Mouse (Mus musculus) T-helper 17 cell (primary cell): ENCODE data around the gene Pld1.

ENCODE experiments used
- in situ Hi-C, 2 experiments: fragments of 300-600 bp; cut with MboI, MseI; formaldehyde crosslinking; loops; 1 replicate in 1 of 2; 2 replicates in 1 of 2; pipeline ENCODE4 v1.15.1; 2025; ENCODE audit warnings: high pct_unique_total_duplicates in 2 of 2

Gene Pld1

GRCm38 (mm10) chr3:27987891-27988536 is 49.5 kb downstream of the Pld1 start:
- in situ Hi-C loops = no loop called here

- in situ Hi-C loops = no loop called here
Measured at GRCm38 (mm10) chr3:27991100-27991703, 52.7 kb downstream of the Pld1 start.

DNA sequence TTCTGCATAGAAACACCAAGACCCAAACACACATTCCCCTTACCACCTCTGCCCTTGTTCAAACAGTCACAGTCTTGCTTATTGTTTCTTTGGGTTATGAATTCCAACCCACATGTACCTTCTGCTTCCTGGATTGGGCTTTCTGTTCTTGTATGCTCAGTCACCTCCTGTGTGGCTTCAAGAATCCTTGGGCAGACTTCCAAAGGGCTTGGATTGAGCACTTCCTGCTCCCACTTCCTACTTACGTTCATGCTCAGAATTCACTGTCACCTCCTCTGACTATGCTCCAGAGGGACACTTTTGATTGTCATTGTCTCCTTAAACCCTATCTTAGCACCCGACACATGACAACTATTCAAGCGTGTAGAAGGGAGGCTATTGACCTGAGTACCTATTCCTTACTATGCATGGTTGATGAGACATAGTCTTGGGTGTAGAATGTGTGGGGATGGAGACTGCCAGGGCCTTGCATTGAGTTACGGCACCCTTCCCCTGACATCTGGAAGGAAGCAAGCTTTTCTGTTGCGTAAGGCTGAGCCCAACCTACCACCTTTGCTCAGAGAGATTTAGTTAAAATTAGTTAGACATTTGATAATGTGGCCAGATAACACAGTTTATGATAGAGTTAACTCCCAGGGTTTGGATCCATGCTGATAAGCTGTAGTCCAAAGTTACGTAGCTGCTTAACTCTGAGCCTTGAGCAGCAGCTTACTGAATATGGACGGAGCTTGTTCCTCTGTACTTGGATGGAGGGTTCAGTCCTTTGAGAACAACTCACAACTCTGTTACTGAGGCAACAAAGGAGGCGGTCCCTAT is 55.9 kb downstream of the Pld1 start:
- in situ Hi-C loops = no loop called here

GRCm38 (mm10) chr3:28004321-28004720 is 65.8 kb downstream of the Pld1 start:
- in situ Hi-C loops = no loop called here

- in situ Hi-C loops = no loop called here
Measured at GRCm38 (mm10) chr3:28007684-28008083, 69.2 kb downstream of the Pld1 start.

GRCm38 (mm10) chr3:28008369-28008768 is 69.9 kb downstream of the Pld1 start:
- in situ Hi-C loops = no loop called here

GRCm38 (mm10) chr3:28012177-28012576 is 73.7 kb downstream of the Pld1 start:
- in situ Hi-C loops = no loop called here

- in situ Hi-C loops = no loop called here
Measured at GRCm38 (mm10) chr3:28013441-28013840, 74.9 kb downstream of the Pld1 start.

GRCm38 (mm10) chr3:28017002-28017401 is 78.5 kb downstream of the Pld1 start:
- in situ Hi-C loops = no loop called here

DNA sequence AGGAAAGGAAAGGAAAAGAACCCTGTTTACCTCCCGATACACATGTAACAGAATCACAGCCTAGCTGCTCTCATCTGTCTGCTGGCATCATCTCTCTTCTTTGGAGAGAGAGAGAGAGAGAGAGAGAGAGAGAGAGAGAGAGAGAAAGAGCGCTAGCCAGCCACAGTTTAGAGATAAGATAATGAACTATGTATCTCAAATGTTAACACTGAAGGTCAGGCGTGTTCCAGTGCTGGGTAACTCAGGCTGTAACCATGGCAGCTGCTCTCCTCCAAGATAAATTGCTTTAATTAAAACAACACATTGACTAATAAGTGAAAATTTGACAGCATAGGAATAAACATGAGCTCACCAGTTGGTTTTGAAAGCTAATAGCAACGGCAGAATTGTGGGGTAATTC is 81.2 kb downstream of the Pld1 start:
- in situ Hi-C loops = no loop called here

- in situ Hi-C loops = no loop called here
Measured at GRCm38 (mm10) chr3:28020404-28020803, 81.9 kb downstream of the Pld1 start.

GRCm38 (mm10) chr3:28022191-28022590 is 83.7 kb downstream of the Pld1 start:
- in situ Hi-C loops = no loop called here

- in situ Hi-C loops = no loop called here
Measured at GRCm38 (mm10) chr3:28026876-28027275, 88.4 kb downstream of the Pld1 start.

DNA sequence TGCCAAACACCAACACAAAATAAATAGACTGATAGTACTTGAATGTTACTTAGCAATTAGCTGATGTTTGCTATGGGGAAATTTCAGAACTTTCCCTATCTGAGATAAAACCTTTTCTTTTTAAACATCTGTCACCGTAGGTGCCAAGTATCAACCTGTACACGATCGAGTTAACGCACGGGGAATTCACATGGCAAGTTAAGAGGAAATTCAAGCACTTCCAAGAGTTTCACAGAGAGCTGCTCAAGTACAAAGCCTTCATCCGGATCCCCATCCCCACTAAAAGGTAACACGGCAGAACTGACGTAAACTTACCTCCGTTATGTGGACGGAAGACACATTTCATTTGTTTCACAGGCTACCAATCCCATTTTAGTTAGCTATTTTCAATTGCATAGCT is 90.0 kb downstream of the Pld1 start:
- in situ Hi-C loops = no loop called here

DNA sequence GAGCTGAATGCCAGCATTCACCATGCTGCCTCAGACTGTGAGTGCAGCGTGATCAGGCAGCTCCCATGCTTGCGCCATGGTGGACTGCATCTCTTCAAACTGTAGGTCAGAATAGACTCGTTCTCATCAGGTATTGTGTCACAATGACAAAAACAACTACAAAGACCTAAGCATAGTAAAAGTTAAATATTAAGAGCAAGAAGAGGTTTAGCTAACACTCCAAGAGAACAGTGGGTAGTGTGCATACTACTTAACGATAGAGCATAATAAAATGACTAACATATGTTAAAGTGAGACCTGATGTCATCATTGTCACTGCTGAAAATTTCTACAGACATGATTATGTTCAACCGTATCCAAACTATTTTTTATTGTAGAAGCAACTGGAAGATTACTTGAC is 92.4 kb downstream of the Pld1 start:
- in situ Hi-C loops = no loop called here

DNA sequence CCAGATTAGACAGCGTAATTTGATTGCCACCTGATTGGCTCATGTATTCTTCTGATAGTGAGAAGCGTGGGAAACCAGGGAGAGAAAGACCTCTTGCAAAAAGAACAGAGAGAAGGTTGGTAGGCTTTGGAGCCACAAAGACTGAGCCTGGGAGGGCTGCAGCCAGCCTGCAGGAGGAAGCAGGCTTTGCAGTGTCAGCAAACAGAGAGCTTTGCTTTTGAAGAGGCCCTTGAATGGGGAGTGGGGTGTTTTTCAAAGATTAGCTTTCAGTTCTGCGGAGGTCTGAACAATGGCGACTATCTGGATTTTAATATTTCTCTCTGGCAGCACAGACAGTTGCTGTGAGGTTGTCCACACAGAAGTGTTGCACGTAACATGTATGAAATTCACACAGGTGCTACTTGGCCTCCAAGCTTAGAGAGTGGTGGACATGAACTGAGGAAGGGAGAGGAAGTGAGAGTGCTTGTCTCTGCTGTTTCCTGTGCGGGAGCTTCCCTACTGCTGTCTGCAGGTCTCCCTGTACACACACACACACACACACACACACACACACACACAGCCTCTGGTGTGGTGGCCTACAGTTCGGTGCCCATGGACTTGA is 93.2 kb downstream of the Pld1 start:
- in situ Hi-C loops = no loop called here

DNA sequence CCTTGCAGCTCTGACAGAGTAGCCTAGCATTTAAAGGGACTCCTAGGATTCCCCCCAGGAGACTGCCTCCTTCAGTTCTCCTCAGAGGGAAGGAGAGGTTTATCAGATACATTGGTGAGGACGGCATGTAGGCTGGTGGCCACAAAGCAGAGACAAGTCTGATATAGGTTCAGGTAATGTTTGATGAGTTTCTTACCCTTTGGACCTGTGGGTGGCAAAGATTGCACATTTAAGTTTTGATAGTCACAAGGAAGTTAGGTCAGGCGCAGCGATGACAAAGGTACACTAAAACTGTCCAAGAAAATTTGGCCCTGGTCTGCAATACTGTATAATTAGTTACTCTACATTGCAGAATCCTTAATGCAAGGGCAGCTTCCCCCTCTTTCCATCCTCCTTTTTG is 95.4 kb downstream of the Pld1 start:
- in situ Hi-C loops = no loop called here

- in situ Hi-C loops = no loop called here
Measured at GRCm38 (mm10) chr3:28034707-28035333, 96.3 kb downstream of the Pld1 start.

GRCm38 (mm10) chr3:28037320-28037932 is 98.9 kb downstream of the Pld1 start:
- in situ Hi-C loops = no loop called here

DNA sequence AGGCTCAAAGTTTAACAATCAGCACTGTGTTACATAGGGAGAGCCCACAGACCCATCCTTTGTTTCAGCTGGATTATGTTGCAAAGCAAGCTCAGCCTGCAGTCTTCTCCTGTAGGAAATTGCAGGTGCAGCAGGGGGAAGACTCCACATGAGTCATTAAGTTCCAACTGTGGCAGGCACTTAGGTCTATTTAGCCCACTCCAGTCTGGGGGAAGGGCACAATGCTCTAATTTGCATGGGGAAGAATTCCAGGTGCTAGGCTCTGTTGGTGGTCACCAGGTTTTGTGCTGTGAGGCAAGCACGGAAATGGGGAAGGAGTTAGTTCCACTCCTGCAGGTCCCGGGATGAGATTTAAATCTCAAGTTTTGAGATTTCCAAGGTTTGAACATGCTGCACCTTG is 99.6 kb downstream of the Pld1 start:
- in situ Hi-C loops = no loop called here

- in situ Hi-C loops = no loop called here
Measured at GRCm38 (mm10) chr3:28039760-28040159, 101.3 kb downstream of the Pld1 start.

GRCm38 (mm10) chr3:28041236-28041635 is 102.7 kb downstream of the Pld1 start:
- in situ Hi-C loops = no loop called here
